Mouse (Mus musculus): Measurements from ENCODE around the gene Rcl1.

DNA sequence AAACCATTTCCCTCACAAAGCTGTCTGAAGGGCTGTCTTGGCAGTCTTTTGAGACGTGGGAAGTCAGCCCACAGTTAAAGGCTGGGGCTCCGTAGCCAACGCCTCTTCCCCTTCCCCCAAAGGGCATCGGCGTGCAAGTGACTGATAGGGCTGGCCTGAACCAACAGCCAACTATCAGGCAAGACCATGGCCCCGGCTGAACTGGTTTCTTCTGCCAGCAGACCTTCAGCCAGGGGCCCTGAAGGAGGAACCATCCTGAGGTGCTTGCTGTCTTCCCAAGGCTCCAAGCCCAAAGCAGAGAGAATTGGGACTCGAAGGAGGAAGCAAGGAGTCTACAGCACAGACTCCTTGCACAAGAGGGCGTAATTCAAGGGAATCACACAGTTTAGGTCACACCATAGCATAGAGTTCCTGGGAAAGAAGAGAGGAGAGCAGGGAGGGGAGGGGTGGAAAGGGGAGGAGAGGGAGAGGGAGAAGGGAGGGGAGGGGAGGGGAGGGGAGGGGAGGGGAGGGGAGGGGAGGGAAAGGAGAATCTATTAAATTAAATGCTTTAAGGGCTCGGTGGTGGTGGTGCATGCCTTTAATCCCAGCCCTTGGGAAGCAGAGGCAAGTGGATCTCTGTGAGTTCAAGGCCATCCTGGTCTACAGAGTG is 36.6 kb upstream of the Rcl1 start:
- TF ChIP-seq CTCF (IDR thresholded peaks at IDR 0.05; ENCODE audit: borderline replicate concordance, control insufficient read depth, extremely low read depth, insufficient read depth, low read length, poor library complexity) (0 out of 2 replicates have a peak, but pooled peaks have one; percentile 16), POLR2A (IDR thresholded peaks at IDR 0.05; ENCODE audit: control insufficient read depth, extremely low read depth, insufficient read depth, low read length, poor library complexity) (no peak)

Measured in thymus, adult 2 months (tissue).